Mouse (Mus musculus) CH12.LX (cell line): Measurements from ENCODE around the gene Fbln1.

Experiments
- CTCF ChIP-seq, 2 experiments: IDR thresholded peaks in 1 of 2; conservative IDR thresholded peaks in 1 of 2; 2 replicates each; pipeline ENCODE4 v1.5.1; 2011 to 2012; ENCODE audit warnings: low read depth in 2 of 2, low read length in 2 of 2, improper control_type of control experiment in 1 of 2, inconsistent platforms in 1 of 2, mild to moderate bottlenecking in 1 of 2, moderate library complexity in 1 of 2
- IRF4 ChIP-seq: IDR thresholded peaks from 2 replicates; pipeline ENCODE4 v1.6.1; 2014; ENCODE audit warnings: low read depth, mild to moderate bottlenecking, inconsistent platforms, low read length, improper control_type of control experiment
- POLR2A ChIP-seq: IDR thresholded peaks from 2 replicates; pipeline ENCODE4 v1.6.1; 2011; ENCODE audit warnings: low read depth, mild to moderate bottlenecking, improper control_type of control experiment, low read length

- no peak for TF ChIP-seq POLR2A
- no peak for TF ChIP-seq CTCF (conservative IDR thresholded peaks at IDR 0.05 in 1 of 2, IDR thresholded peaks at IDR 0.05 in 1 of 2; ENCODE audit: low read depth in 2 of 2, low read length in 2 of 2)
- no peak for TF ChIP-seq IRF4
Measured at GRCm38 (mm10) chr15:85232543-85233250, 26.9 kb downstream of the Fbln1 start.
